Mouse (Mus musculus): ENCODE measurements around the gene Msl1.

- TF ChIP-seq CTCF (IDR thresholded peaks at IDR 0.05; ENCODE audit: borderline replicate concordance, insufficient read depth, low read depth, low read length): no peak
- no peak for TF ChIP-seq POLR2A (IDR thresholded peaks at IDR 0.05; ENCODE audit: borderline replicate concordance, insufficient read depth, low read length)
Measured at GRCm38 (mm10) chr11:98787691-98788090, 7.6 kb upstream of the Msl1 start.
